Mouse (Mus musculus): ENCODE measurements around the gene Eomes.

DNA sequence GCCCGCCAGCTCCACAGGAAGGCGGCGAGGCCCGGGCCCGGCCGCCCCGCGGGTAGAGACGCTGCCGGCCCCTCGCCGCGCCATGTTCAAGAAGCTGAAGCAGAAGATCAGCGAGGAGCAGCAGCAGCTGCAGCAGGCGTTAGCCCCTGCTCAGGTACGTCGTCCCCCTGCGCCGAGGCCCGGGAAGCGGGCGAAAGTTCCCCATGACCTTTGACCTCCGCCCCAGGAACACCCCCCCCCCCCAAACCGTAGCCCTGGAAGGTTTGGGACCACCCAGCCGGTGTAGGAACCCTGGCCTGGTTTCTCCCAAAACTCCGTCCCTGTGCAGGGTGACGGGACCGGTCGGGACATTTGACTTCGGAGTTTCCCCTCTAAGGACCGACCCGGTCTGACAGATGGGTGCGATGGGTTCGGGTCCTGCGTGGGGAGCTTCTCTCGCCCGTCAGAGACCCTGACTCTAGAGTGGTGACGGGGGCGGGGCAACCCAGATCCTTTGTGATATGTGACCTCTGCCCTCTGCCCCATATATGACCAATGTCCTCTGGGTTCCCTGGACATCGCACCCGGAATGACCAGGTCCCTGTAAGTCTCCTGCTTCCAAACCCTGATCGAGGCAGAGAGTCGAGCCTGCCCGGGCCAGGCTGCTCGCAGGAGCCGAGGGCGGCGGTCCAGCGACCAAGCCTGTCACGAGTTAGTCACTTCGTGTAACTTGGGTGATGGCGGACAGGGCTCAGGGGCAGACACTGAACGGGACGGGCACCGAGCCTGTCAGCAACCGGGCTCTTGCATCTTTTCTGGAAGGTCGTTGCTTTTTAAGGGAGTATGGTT, 28.6 kb downstream of the Eomes start:
- no peak for TF ChIP-seq CTCF (IDR thresholded peaks at IDR 0.05)
- TF ChIP-seq EP300 (IDR thresholded peaks at IDR 0.05) = no peak

Data from lung, postnatal 0 days (tissue).